Mouse (Mus musculus) liver, postnatal 0 days (tissue): ENCODE measurements around the gene Gm9999.

Experiments used
- CTCF ChIP-seq: sonication (generic); IDR thresholded peaks from 2 replicates; pipeline ENCODE4 v1.5.1; 2016; ENCODE audit warnings: antibody characterized with exemption, low read depth
- EP300 ChIP-seq: IDR thresholded peaks from 2 replicates; pipeline ENCODE4 v1.6.1; 2016; ENCODE audit warnings: antibody characterized with exemption, low read depth, mild to moderate bottlenecking

- TF ChIP-seq CTCF (no peak), EP300 (no peak)
Observed at GRCm38 (mm10) chr7:46964070-46964469, 19.3 kb upstream of the Gm9999 start.
